Mouse (Mus musculus): ENCODE results near the gene Gba2. TPM values are rescaled to one million over a fixed set of nuclear protein-coding genes. Genes with fewer than 3 reads are reported as not detected.
"Not testable (repeated sequence)": the region's sequence is repeated elsewhere in the genome, so short reads cannot be mapped to it uniquely, and the experiment has no call there.

Gba2 gene
- polyA plus RNA-seq, 1 experiment from 2014 or later = 48.7 TPM

DNA sequence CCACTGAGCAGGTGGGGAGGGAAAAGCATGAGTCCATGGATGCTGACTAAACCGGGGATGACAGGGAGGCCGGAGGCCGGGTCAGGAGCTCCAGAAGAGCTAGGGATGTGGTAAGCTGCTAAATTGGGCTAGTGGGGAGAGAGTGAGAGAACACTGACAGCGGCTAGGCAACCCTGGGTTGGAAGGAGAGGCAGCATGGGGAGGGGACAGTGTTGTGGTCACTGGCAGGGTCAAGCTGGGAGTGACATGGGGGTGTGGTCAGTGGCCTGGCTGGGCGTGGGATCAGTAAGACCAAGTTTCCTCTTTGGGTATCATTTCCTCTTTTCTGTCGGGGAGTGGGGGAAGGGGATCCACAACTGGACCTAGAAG, 18.4 kb downstream of the Gba2 start:
- Histone ChIP-seq H3K9ac (peak overlapping the region; percentile 3), H3K4me1 (peaks cover 55% of the 10 kb centered on the region)
- ATAC-seq (ENCODE audit: low FRiP score) = no peak

DNA sequence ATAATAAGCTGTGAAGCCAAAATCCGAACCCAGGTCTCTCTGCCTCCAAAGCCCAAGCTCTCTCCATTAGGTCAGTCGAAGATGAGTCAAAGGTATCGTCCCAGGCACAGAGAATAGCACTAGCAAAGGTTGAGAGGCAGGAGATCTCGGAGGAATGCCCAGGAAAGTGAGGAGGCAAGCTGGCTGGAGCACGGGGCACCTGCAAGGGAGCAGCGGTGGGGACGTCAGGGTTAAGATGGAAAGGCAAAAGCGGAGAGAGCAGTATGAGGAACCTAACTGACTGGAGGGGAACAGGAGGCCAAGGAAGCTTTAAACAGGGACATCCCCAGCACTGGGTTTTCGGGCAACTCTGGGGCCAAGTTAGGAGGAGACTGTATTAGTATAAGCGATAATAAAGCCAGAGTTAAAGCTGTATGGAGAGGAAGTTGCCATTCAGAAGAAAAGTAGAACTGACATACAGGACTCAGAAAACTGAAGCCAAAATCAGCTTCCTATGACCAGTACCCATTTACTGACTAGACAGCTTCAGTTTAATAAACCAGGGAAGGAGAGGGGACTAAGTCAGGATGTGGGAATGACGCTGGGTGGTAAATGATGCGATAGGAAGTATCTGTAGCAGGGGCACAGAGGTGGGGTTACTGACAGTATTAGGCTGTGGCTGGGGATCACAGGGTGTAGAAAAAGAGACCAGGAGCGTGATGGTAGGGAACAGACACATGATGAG, 19.0 kb downstream of the Gba2 start:
- WGBS = 76% methylated on average over 13 of the region's 13 CpGs
- H3K4me2 ChIP-seq (replicated peaks) = peak overlapping the region; percentile 92

More for the DNA sequence above, 18.4 kb downstream of the Gba2 start:
- Histone ChIP-seq H3K36me3 (peaks cover 18% of the 10 kb centered on the region), H3K9me3 (replicated peaks) (no peaks in the 10 kb centered on the region), H3K27me3 (no peaks in the 10 kb centered on the region), H3K4me3 (0 out of 2 replicates have a peak overlapping the region, but pooled peaks have one; percentile 10), H3K27ac (no peak overlapping the region), H3K4me2 (replicated peaks) (peak overlapping the region; percentile 92)
- 43% methylated on average over 6 of the region's 6 CpGs for WGBS

DNA sequence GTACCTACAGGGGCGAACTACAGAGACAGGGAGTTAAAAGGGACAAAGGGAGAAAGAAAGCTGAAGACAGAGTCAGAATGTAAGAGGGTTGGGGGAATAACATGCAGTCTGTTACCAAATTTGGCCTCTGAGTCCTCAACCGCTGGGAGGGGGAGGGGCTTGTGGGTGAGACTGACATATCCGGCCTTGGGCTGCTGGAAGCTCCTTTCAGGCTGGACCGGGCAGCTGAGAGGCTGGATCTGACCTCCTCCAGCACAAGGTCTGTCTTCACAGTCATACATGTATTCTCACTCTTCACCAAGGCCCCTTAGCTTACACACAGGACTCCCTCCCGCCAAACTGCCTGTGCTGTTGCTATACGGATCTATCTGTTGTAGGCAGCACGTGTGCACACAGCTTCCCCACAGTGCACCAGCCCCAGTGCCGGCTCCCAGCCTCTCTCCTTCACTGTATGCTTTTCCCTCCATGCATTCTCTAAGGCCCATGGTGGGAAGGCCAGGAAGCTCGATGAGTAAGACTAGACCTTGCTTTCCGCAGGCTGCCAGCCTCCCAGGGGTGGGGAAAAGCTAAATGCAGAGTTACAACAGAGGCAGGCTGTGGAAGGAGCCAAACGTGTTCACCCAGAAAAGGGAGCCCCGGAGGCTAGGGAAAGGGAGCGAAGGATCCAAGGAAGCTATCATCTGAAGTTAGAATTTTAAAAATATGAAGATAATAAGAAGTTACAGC, 19.9 kb downstream of the Gba2 start:
- H3K4me3 ChIP-seq = no peak overlapping the region
- H3K9ac ChIP-seq = peak overlapping the region; percentile 44; the same call in 1 of the 2 replicates
- peak overlapping the region; percentile 67 for H3K27ac ChIP-seq

More for the DNA sequence above, 19.0 kb downstream of the Gba2 start:
- no peaks in the 10 kb centered on the region for H3K9me3 ChIP-seq (replicated peaks)
- no peaks in the 10 kb centered on the region for H3K27me3 ChIP-seq
- H3K36me3 ChIP-seq = peaks cover 18% of the 10 kb centered on the region
- no peak overlapping the region for H3K4me3 ChIP-seq
- peaks cover 55% of the 10 kb centered on the region for H3K4me1 ChIP-seq
- no peak overlapping the region for H3K27ac ChIP-seq
- ATAC-seq (ENCODE audit: low FRiP score) = no peak
- H3K9ac ChIP-seq = peak overlapping the region; percentile 3

DNA sequence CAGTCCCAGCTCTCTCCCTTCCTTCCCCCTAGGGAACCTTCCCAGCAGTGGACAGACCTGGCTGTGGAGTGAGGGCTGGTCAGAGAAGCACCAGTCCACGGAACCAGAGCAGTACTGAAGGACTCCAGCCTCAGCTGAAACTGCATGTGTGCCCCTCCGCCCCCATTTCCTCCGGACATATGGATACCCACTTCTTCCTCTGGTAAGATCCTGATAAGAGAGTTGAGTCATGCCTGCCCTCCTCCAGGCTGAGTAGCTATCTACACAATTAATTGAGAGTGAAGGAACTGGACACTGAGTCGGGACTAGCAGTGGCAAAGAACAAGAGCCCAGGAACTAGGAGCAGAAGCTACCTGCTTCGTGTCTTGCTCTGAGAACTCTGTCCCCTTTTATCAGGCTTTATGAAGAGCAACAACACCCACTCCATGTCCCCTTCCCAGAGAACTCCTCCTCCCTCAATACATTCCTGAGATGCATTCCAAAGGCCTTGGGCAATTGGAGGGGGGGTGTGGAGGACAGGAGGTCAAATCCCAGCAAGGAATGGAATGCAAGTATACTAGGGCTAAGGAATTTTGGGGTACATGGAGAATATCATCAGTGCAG, 20.5 kb downstream of the Gba2 start:
- Histone ChIP-seq H3K9me3 (replicated peaks) (no peaks in the 10 kb centered on the region), H3K4me1 (peaks cover 44% of the 10 kb centered on the region), H3K36me3 (peaks cover 32% of the 10 kb centered on the region), H3K27me3 (no peaks in the 10 kb centered on the region), H3K27ac (peak overlapping the region; percentile 46; the same call in 1 of the 2 replicates), H3K4me2 (replicated peaks) (peak overlapping the region; percentile 39), H3K4me3 (no peak overlapping the region), H3K9ac (peak overlapping the region; percentile 44)
- no peak for ATAC-seq (ENCODE audit: low FRiP score)
- WGBS = 39% methylated on average over 5 of the region's 5 CpGs

More for the DNA sequence above, 19.9 kb downstream of the Gba2 start:
- ATAC-seq (ENCODE audit: low FRiP score) = no peak
- Histone ChIP-seq H3K4me2 (replicated peaks) (peak overlapping the region; percentile 39), H3K9me3 (replicated peaks) (no peaks in the 10 kb centered on the region), H3K4me1 (peaks cover 50% of the 10 kb centered on the region), H3K27me3 (no peaks in the 10 kb centered on the region), H3K36me3 (peaks cover 25% of the 10 kb centered on the region)
- 19% methylated on average over 13 of the region's 13 CpGs for WGBS

DNA sequence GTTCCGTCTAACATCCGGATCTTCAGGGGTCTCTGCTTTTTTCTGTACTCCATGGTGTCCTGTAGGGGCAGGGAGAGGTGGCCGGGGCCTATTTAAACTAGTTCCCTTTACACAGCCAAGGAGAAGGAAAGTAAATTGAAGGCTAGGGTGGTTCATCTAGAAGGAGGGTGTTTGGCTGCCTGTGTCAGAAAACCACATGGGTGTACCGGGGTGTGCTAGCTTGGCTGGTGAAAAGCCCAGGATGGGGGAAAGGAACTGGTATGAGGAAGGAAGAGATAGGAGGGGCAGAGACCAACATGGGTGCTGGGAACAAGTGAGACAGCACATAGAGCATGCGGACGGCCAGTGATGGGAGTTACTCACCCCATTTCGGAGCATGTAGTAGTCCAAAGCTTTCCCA, 22.7 kb downstream of the Gba2 start:
- H3K36me3 ChIP-seq = peaks cover 53% of the 10 kb centered on the region

DNA sequence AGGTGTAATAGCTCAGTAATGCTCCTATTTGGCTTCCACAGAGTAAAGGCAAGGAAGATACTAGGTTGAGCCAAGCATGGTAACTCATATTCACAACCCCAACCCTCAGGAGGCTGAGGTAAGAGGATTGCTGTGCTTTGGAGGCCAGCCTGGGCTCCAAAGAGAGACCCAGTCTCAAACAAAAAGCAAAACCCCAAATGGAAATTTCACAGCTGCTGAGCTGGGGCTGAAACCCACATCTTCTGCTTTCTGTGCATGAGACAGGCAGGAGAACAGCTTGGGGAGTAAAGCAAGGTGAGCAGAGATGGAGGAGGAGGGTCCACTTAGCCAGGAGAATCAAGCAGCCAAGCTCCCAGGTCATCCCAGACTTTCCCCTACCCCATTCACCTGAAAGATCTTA, 24.8 kb downstream of the Gba2 start:
- H3K27me3 ChIP-seq = no peaks in the 10 kb centered on the region
- ATAC-seq (ENCODE audit: low FRiP score) = no peak
- H3K4me1 ChIP-seq = peaks cover 15% of the 10 kb centered on the region
- H3K27ac ChIP-seq = no peak overlapping the region
- H3K4me2 ChIP-seq (replicated peaks) = no peak overlapping the region
- no peaks in the 10 kb centered on the region for H3K9me3 ChIP-seq (replicated peaks)
- peaks cover 73% of the 10 kb centered on the region for H3K36me3 ChIP-seq
- H3K4me3 ChIP-seq = no peak overlapping the region
- no peak overlapping the region for H3K9ac ChIP-seq

More for the DNA sequence above, 22.7 kb downstream of the Gba2 start:
- H3K4me1 ChIP-seq = peaks cover 36% of the 10 kb centered on the region
- no peak overlapping the region for H3K9ac ChIP-seq
- no peak for ATAC-seq (ENCODE audit: low FRiP score)
- 96% methylated on average over 7 of the region's 7 CpGs for WGBS
- H3K27ac ChIP-seq = no peak overlapping the region
- H3K4me2 ChIP-seq (replicated peaks) = no peak overlapping the region
- H3K4me3 ChIP-seq = no peak overlapping the region
- H3K27me3 ChIP-seq = no peaks in the 10 kb centered on the region
- no peaks in the 10 kb centered on the region for H3K9me3 ChIP-seq (replicated peaks)

DNA sequence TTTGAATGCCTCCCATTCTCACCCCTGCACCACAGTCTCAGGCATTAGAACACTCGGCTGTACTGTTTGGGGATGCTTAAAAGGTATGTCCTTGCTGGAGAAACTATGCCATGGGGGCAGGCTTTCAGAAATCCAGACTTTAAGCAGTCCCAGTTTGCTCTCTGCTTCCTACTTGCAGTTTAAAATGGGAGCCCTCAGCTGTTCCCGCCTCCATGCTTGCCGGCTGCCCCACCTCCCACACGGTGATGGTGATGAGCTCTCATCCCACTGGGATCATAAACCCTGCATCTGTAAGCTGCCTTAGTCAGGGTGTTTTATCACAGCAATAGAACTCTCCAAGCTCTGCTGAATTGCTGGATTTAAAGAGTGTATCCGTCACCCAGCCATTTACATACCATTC, 26.2 kb downstream of the Gba2 start:
- Histone ChIP-seq H3K36me3 (peaks cover 87% of the 10 kb centered on the region), H3K4me3 (no peak overlapping the region), H3K4me1 (peaks cover under 1% of the 10 kb centered on the region), H3K9ac (no peak overlapping the region), H3K9me3 (replicated peaks) (no peaks in the 10 kb centered on the region), H3K27me3 (no peaks in the 10 kb centered on the region), H3K4me2 (replicated peaks) (no peak overlapping the region), H3K27ac (no peak overlapping the region)
- WGBS = 94% methylated on average over 5 of the region's 5 CpGs
- ATAC-seq (ENCODE audit: low FRiP score) = no peak

DNA sequence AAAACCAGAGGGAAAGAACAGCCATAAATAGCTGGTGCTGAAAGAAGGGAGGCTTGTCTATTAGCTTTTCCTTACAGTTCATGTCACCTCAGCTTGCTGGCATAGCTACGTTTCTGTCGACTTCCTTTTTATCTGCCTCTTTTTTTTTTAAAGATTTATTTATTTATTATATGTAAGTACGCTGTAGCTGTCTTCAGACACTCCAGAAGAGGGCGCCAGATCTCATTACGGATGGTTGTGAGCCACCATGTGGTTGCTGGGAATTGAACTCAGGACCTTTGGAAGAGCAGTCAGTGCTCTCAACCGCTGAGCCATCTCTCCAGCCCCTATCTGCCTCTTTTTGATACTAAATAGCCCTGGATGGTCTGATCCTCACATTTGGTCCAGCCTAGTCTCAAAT, 26.8 kb downstream of the Gba2 start:
- not testable (repeated sequence) for H3K4me3 ChIP-seq; H3K4me2 ChIP-seq (replicated peaks); H3K4me1 ChIP-seq; ATAC-seq (ENCODE audit: low FRiP score); H3K9me3 ChIP-seq (replicated peaks); H3K27ac ChIP-seq; H3K9ac ChIP-seq; H3K27me3 ChIP-seq
- peaks cover 93% of the 10 kb centered on the region for H3K36me3 ChIP-seq
- WGBS = 88% methylated on average over 6 of the region's 6 CpGs

DNA sequence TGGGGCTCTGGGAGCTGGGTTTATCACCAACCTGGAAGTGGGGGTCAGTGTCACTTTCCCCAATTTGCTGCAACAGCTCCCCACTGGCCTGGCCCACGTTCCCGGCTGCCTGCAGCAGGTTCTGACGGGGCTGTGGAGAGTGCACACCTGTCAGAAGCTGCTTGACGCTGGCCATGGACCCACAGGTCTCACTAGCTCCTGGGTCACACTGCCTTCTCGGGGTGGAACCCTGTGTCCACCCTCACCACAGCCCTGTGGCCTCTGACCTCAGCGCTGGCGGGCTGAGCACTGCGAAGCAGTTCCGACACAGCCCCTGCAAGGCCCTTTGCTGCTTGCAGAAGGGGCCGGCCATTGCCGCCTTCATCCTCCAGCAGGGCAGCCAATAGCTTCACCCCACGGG, 29.6 kb downstream of the Gba2 start:
- H3K36me3 ChIP-seq = peaks cover 98% of the 10 kb centered on the region
- 93% methylated on average over 12 of the region's 12 CpGs for WGBS
- no peak for ATAC-seq (ENCODE audit: low FRiP score)
- no peak overlapping the region for H3K4me3 ChIP-seq
- no peaks in the 10 kb centered on the region for H3K9me3 ChIP-seq (replicated peaks)
- H3K9ac ChIP-seq = no peak overlapping the region
- no peak overlapping the region for H3K4me2 ChIP-seq (replicated peaks)
- H3K27me3 ChIP-seq = no peaks in the 10 kb centered on the region
- H3K4me1 ChIP-seq = no peaks in the 10 kb centered on the region
- no peak overlapping the region for H3K27ac ChIP-seq

DNA sequence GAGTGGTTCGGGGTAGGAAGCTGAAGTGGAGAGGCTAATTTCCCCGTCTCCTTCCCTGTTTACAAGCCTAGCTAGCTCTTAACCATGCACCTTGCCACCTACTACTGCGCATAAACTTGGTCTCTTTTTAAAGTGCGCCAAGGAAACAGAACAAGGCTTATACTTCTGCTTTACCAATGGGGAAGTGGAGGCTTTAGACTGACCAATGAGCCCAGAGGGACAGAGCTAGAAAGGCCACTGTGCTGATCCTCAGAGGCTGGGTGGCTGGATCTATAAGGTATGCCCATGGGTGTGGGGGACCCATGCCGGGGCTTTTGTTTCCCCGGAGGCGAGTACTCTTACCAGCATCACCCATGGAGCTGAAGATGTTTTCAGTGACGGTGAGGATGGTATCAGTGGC, 31.5 kb downstream of the Gba2 start:
- 92% methylated on average over 8 of the region's 8 CpGs for WGBS
- Histone ChIP-seq H3K36me3 (peaks cover 98% of the 10 kb centered on the region), H3K9ac (no peak overlapping the region)

DNA sequence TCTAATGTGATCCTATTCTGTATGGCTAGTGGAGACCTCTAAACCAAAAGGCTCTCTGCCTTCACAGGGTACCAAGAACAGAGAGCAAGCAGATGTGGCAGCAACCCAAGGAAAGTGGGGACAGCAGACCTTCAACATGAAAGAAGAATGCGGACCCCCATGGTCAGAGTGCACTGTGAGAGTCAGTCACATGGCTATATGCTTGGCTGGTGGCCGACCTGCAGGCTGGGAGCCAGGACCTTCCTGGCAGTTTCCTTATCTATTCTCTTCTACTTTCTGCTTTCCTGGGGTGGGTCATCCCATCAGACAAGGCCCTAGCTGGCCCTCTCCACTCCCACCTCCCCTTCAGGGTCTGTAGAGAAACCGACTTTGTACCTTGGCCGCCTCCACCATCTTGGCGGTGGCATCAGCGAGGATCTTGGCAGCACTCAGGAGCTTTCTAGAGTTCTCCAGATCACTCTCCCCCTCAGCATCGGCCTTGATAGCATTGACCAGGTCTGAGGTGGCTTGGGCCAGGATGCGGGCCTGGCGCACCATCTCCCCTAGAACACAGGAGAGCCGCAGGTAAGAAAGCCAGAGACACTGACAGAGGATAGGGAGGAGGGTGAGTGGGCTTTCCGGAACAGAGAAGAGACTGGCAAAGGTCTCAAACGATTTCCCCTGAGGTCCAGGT, 32.2 kb downstream of the Gba2 start:
- H3K36me3 ChIP-seq = peaks cover 98% of the 10 kb centered on the region
- ATAC-seq (ENCODE audit: low FRiP score) = no peak
- H3K9ac ChIP-seq = no peak overlapping the region
- no peak overlapping the region for H3K4me3 ChIP-seq
- no peak overlapping the region for H3K27ac ChIP-seq
- no peaks in the 10 kb centered on the region for H3K4me1 ChIP-seq
- H3K9me3 ChIP-seq (replicated peaks) = no peaks in the 10 kb centered on the region
- no peaks in the 10 kb centered on the region for H3K27me3 ChIP-seq
- WGBS = 94% methylated on average over 12 of the region's 12 CpGs
- no peak overlapping the region for H3K4me2 ChIP-seq (replicated peaks)

More for the DNA sequence above, 31.5 kb downstream of the Gba2 start:
- Histone ChIP-seq H3K9me3 (replicated peaks) (no peaks in the 10 kb centered on the region), H3K4me2 (replicated peaks) (no peak overlapping the region), H3K4me3 (no peak overlapping the region), H3K4me1 (no peaks in the 10 kb centered on the region), H3K27ac (no peak overlapping the region), H3K27me3 (no peaks in the 10 kb centered on the region)
- ATAC-seq (ENCODE audit: low FRiP score) = no peak

DNA sequence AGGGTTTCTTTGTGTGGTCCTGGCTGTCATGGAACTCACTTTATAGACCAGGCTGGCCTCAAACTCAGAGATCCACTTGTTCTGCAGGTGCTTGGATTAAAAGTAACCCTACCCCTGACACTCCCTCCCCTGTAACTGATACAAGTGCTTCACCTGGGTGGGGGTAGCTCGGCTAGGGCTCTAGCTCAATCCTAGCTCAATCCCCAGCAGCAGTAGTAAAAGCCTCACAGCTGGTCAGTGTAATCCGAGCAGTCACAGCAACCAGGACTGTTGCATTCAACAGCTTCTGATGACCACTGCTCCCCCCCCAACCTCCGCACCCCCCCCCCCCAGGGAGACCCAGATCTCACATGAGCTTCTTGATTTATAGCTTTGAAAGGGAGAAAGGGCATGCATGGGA, 36.6 kb downstream of the Gba2 start:
- ATAC-seq (ENCODE audit: low FRiP score) = no peak
- Histone ChIP-seq H3K27ac (no peak overlapping the region), H3K36me3 (peaks cover 96% of the 10 kb centered on the region), H3K9ac (no peak overlapping the region), H3K4me3 (no peak overlapping the region), H3K27me3 (no peaks in the 10 kb centered on the region), H3K4me2 (replicated peaks) (no peak overlapping the region), H3K9me3 (replicated peaks) (no peaks in the 10 kb centered on the region), H3K4me1 (no peaks in the 10 kb centered on the region)
- WGBS = 77% methylated on average over 3 of the region's 3 CpGs

Measured in hindbrain, embryonic 12.5 days (tissue).